Mouse (Mus musculus) yolk sac, embryonic 10.5 days (tissue): ENCODE measurements around the gene Gm20517.
A peak's percentile ranks its signal among the peaks of the same experiment; 100 is the strongest.
"Not testable (repeated sequence)": the region's sequence is repeated elsewhere in the genome, so short reads cannot be mapped to it uniquely, and the experiment has no call there.

ENCODE experiments used
- DNase-seq: peaks from one replicate; pipeline ENCODE4 v3.0.0-alpha.2; 2017; ENCODE audit warnings: low spot score

Gene Gm20517

DNA sequence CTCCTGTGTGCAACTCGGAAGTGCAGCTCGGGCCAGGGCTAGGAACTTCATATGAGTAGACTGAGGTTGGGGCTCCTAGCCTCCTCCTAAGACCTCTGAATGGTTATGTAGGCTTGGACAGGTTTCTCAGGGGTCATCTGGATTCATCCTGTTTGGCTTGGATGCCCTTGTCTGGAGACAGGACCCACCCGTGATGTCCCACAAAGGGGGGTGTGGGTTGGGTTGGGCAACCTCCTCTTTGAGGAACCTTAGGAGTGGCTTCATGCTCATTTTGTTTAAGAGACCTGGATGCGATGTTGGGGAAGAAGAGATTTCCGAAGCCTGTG lies 14.6 kb upstream of the Gm20517 start:
- no peak for DNase-seq

DNA sequence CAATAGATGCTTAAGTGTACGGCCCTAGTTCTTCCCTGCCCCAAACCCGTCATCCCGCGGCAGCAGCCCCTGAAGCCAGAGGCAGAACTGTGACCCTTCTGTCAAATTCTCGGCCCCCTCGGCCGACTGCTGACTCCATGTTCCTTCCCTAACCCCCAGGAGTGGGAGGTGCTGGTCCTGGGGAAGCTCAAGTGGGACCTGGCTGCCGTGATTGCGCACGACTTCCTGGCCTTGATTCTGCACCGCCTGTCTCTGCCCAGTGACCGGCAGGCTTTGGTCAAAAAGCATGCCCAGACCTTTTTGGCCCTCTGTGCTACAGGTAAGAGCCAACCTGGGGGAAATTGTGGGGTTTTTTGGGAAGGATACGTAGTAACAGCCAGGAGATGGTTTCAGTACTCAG lies 14.1 kb upstream of the Gm20517 start:
- no peak for DNase-seq

DNA sequence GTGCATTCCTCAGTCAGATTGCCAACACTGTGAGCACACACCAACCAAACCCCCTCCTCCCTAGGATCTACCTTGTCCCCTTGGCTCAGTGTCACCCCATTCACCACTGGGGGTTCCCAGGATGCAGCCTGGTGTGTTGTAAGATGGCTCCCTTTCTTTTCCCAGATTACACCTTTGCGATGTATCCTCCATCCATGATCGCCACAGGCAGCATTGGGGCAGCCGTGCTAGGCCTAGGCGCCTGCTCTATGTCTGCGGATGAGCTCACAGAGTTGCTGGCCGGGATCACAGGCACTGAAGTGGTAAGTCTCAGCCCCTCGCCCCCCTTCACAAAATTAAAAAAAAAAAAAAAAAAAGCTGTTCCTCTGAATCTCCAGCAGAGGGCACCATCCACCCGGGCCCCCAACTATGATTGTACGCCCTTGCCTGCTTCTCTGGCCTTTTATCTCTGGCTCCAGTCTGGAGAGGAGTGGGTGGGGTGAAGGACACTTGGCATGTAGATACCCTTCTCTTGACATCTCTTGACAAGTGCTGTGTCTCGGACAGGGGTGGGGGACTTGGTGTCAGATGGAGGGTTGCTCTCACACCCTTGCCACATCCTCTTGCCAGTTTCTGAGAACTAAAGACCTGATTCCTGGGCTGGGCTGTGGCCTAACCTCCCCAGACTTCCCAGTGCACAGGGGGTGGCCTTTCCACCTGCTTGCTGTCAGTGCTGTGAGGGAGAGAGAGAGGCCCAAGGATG lies 13.4 kb upstream of the Gm20517 start:
- DNase-seq = peak; percentile 72

DNA sequence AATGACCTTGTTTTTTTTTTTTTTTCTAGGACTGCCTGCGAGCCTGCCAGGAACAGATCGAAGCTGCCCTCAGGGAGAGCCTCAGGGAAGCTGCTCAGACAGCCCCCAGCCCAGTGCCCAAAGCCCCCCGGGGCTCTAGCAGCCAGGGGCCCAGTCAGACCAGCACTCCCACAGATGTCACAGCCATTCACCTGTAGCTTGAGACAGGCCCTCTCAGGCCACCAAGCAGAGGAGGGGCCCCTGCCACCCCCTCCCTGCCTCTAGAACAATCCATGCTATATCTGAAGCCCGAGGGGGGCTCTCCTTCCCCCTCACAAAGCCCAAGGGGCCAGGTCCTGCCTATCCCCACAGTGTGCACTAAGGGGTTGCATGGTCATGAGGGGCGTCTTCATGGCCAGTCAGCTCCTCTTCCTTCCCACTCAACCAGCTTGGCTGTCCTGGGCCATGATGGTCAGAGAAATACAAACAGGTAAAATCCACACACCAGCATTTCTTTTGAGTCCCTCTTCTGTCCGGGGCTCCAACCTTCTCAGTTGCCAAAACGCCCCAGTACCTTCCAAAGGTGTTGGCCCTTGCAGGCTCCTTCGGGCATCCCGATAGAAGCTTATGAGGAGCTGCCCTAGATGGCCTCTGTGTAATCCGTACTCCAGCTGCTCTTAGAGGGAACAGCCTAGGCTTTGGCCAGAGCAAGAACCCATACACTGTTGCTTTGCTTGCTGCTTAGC lies 12.6 kb upstream of the Gm20517 start:
- not testable (repeated sequence) for DNase-seq

DNA sequence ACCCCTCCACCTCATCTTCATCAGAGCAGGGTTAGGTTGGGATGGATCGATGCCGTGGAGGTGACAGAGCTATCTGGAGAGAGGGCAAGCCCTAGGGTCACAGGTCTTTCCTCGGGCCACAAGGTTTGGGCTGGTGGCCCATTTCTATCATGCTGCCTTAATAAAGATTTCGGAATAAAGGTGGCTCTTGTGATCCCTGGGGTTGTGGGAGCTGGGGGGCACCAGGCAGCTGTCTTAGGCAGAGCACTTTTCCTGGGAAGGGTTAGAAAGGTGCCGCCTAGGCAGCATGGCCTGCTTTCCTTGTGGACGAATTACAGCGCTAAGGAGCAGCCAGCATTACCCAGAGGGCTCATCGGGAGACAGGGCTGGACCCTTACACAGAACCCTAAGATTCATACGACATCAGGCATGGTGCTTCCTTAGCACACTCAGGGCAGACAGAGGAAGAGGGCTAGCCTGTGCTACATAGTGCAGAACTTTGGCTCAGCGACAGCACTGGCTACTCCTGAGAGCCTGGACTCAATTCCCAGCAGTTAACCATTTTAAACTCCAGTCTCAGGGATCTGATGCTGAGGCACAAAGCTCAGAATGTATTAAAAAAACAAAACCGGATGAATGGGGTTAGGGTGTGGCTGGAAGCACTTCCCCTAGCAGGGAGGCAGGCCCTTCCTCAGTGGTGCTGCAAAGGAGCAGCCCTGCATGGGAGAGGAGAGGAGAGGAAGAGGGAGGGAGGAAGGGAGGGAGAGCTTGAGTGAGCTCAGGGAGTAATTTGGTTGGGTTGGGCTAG lies 11.7 kb upstream of the Gm20517 start:
- DNase-seq = peak; percentile 47

DNA sequence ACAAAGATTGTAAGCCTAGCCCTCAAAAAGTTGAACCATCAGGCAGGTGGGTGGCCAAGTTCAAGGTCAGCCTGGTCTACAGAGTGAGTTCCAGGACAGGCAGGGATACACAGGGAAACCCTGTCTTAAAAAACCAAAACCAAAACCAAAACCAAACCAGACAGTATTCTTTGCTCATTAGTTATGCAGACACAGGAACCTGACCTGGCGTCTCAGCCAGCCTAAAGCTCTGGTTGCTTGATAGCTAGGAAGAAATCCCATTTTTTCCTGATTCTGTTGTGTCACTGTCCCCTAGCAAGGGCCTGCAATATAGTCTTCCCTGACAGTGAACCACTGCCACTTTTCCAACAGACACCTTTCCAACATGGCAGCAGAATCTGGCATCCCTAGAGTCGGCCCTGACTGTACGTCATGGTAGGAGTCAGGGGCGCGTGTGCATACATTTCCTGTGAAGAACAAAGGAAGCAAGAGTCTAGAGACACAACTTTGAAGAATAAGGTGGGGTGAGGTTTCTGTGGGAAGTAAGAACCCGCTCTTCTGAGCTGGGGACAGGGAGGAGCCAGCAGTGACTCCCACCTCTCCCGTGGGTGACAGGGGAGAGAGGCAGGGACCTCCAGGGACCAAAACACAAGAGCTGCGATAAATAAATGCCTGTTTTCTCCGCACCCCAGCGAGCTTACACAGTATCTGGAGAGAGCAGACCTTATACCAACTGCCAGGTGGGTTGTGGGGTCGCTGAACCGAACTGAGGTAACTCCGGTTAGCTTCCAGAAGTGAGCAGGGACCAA lies 10.6 kb upstream of the Gm20517 start:
- no peak for DNase-seq

DNA sequence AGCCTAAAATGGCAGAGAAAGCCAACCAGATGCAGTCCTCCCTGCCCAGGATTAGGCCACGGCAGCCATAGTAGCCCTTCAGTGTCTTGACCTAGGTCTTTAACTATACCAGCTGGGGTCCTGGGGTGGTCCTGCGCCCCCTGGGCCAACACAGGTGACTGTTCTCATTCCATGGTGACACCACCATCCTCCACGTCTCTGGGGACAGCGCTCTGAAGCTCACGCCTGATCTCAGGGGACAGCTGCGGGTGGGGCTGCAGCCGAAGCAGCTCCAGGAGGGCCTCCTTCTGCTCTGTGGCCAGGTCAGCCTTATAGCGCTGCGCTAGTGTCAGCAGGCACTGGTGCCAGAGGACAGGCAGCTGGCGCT lies 10.0 kb upstream of the Gm20517 start:
- DNase-seq = no peak

DNA sequence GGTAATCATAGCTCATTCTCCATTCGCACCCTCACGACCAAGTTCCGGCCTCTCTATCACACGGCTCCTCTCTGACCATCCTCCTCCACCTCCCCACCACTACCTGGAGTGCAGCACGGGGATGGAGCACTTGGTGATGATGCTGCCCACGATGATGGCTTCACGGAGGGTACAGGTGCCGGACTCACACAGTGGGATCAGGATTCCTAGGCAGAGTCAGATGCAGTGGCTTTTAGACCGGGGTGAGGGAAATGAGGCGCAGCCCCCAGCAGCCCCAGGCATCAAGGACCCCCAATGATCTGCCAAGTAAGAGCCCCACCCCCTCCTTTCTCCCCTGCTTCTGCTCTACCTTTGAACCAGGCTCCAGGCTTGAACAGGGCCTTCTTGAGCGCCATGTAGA lies 9.1 kb upstream of the Gm20517 start:
- DNase-seq = no peak

DNA sequence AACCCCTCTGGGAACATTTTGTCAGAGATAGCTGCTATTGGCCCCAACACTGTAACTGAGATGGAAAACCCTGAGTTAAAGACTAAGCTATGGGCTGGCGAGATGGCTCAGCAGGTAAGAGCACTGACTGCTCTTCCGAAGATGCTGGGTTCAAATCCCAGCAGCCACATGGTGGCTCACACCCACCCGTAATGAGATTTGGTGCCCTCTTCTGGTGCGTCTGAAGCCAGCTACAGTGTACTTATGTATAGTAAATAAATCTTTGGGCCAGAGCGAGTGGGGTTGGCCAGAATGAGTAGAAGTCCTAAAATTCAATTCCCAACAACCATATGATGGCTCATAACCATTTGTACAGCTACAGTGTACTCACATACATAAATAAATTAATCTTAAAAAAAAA lies 5.2 kb upstream of the Gm20517 start:
- no peak for DNase-seq

DNA sequence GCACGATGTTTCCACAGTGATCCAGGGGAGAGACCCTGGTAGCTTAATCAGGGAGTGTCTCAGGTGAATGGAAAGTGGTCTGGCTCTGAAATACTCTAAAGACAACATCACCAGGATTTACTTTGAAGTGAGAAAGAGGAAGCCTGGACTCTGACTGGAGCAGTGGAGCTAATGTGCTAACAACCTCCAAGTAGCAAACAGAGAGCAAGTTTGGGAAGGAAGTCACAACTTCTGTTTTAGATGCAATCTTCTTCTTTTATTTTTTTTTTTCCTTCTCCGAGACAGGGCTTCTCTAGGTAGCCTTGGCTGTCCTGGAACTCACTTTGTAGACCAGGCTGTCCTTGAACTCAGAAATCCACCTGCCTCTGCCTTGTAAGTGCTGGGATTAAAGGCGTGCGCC lies 2.2 kb upstream of the Gm20517 start:
- DNase-seq = no peak

DNA sequence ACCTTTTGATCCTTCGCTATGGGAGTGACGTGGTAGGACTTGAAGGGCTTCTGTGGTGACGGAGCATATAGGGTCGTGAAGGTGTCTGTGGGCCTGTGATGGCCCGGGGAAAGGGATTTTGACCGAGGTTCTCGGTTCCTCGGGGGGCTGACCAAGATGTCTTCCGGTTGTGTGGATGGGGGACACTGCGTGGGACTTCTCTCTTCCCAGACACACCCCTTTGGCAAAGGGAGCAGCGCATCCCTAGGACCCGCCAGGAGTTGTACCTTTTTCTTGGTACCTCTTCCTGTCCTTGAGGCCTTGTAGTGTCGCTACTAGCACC lies 233 bp downstream of the Gm20517 start:
- DNase-seq = no peak

DNA sequence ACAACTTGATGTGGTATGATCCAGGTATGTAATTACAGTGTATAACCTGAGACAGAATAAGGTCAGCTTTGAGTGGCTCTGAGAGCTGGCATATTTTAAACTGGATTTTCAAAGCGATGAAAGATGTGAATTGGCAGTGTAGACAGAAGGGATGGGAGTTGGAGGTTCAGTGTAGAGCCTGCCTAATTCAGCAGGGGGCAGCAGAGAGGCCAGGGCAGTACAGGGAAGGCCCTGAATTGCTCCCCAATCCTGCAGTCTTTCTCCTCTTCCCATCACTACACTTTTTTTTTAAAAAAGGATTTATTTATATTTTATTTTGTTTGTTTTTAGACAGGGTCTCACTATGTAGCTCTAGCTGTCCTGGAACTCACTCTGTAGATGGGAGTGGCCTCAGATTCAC lies 2.6 kb downstream of the Gm20517 start:
- DNase-seq = no peak

DNA sequence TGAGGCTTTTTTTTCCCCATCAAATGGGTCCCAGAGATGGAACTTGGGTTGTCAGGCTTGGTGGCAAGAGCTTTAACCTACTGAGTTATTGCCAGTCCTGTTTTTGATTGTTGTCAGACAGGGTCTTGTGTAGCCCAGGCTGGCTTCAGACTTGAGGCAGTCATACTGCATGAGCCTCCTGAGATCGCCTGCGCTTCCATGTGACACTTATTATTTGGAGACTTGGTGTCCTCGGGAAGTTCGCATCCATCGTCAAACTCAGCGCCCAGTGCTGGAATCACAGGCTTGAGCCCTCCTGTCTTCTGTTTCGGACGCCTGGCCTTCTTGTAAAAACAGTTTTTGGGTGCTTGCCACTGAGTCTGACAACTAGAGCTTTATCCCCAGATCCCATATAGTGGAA lies 4.7 kb downstream of the Gm20517 start:
- DNase-seq = no peak

DNA sequence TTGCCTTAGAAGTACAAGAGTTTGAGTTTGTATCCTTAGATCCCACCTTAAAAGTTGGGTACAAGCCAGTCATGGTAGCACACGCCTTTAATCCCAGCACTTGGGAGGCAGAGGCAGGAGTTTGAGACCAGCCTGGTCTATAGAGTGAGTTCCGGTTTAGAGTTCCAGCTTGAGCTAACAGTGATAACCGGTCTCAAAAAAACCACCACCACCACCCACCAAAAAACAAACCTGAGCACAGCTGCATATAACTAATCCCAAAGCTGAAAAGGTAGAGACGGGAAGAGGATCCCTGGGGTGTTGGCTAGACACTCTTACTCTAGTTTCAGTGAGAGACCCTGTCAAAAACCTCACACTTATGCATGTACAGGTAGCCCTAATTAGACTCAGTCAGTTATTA lies 5.3 kb downstream of the Gm20517 start:
- no peak for DNase-seq

DNA sequence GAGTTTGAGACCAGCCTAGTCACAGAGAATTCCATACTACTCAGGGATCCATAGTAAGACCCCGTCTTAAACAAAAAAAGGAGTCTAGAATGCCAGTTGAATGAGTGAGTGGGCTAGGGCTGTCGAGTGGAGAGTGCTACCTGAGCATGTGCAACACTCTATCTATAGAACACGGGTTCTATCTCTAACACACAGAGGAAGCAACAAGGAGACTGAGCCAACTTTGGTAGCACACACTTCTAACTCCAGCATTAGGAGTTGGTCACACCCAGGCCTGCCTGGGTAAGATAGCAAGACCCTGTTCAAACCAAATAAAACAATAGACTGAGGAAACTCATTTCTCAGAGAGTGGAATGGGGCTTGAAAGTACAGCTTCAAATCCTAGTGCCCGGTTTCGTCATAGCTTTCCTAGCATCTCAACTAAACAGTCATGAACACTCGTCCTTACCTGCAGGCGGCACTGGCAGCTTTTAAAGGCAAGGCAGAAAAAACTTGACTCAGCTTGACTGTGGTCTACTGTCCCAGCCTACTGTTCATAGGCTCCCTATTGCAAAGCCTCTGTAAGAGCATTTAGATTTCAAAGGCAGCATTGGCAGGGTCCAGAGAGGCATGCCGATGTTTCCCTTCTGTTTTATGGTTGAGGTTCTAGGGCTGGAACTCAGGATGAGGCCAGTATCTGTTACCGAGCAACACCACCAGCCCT lies 6.4 kb downstream of the Gm20517 start:
- no peak for DNase-seq

DNA sequence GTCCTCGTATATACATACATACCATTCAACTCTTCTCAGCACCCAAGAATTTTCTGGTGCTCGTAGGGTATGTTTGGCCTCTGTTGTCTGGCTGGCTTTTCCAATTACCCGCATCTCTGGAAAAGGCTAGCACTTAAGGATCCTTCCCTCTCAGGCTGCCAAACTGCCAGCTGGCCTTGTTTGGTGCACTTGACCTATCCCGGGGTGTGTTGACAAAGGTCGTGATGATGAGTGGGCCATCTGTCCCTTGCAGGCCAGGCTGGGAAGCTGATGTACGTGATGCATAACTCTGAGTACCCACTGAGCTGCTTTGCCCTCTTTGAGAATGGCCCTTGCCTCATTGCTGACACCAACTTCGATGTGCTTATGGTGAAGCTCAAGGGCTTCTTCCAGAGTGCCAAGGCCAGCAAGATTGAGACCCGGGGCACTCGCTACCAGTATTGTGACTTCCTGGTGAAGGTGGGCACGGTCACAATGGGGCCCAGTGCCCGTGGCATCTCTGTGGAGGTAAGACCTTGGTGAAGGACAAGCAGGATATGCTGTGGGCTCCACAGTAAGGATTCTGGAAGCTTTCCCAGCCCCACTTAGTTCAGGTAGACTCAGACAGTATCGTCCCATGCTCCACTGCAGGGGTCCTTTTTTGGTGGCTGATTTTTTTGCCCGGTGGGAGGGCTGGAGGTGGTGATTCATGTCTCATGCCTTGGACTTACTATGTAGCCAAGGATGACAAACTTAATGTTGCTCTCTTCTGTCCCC lies 7.3 kb downstream of the Gm20517 start:
- no peak for DNase-seq

DNA sequence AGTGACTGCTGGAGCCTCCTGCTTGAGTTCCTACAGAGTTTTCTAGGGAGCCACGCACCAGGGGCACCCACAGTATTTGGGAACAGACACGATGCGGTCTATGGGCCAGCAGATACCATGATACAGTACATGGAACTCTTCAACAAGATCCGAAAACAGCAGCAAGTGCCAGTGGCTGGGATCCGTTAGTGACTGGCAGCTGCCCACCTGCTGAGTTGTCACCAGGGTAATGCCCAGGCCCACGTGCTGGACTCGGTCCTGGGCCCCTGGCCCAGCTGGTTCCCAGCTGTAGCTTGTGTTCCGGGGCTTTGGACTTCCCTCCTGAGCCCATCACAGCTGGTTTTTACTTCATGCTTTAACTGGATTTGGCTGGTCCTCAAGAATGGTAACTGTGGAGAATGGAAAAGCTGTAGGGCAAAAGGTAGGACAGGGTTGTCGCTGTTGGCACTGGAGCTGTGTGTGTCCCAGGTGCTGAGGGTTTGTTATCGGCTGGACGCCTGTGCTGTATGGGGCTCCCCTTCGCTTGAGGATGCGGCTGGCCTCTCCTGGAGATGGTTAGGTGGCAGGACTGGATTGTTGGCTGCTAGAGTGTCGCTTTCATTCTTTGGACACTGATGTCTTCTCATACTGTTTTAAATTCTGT lies 11.6 kb downstream of the Gm20517 start:
- DNase-seq = no peak

DNA sequence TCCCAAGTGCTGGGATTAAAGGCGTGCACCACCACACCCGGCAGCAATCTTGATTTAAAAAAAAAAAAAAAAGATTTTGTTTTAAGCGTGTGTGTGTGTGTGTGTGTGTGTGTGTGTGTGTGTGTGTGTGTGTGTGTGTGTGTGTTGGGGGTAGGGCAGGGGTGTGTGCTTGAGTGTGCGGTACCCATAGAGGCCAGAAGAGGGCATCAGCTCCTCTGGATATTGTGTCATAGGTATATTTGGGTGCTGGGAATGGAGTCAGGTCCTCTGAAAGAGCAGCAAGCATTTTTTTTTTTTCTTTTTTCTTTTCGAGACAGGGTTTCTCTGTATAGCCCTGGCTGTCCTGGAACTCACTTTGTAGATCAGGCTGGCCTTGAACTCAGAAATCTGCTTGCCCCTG lies 13.2 kb downstream of the Gm20517 start:
- DNase-seq = not testable (repeated sequence)

DNA sequence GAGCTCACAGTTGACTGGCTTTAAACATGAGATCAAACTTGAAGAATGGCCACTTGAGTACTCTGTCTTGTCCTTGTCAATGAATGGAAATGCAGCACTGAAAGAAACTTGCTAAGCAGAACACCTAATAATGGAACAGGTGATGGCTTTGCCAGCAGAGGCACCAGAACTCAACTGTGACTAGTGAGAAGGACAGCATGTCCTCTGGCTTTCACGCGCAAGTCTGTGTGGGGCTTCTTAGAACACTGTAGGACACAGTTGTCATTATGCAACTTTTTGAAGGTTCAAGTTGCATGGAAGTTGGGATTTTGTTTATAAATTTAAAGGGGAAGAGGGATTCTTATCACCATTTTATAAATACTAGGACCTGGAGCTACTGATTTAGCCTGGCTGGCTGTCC lies 13.7 kb downstream of the Gm20517 start:
- DNase-seq = no peak

DNA sequence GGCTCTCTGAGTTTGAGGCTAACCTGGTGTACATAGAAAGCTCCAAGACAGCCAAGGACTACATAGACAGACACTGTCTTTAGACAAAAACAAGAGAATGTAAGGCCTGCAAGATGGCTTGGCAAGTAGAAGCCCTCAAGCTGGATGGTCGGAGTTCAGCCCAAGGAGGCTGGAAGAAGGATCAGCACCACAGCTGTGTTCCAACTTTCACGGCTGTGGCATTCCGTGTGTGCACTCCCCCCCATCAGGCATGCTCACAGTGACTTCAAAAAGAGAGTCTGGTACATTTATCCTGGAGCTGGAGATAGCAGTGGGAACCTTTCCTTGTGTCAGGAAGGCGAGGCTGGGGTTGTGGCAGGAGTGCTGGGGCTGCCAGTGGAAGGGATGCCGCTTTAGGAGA lies 14.6 kb downstream of the Gm20517 start:
- no peak for DNase-seq

DNA sequence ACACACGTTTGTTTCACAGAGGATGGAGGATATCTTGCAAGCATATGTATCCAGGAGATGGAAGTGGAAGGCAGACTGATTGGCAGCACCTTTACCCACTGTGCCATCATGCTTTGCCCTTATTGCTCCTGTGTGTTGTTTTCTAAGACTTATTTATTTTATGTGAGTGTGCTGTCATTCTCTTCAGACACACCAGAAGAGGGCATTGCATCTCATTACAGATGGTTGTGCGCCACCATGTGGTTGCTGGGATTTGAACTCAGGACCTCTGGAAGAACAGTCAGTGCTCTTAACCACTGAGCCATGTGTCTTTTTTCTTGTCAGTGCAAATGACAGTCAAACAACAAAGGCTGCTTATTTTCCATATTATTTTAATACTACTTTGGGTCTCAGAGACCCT lies 16.4 kb downstream of the Gm20517 start:
- DNase-seq = no peak
